Mouse (Mus musculus): Measurements from ENCODE around the gene Gfod1. TPM values are rescaled to one million over a fixed set of nuclear protein-coding genes. Genes with fewer than 3 reads are reported as not detected.

Gene Gfod1
- polyA plus RNA-seq, 1 experiment from 2014 or later = 2.7 TPM

DNA sequence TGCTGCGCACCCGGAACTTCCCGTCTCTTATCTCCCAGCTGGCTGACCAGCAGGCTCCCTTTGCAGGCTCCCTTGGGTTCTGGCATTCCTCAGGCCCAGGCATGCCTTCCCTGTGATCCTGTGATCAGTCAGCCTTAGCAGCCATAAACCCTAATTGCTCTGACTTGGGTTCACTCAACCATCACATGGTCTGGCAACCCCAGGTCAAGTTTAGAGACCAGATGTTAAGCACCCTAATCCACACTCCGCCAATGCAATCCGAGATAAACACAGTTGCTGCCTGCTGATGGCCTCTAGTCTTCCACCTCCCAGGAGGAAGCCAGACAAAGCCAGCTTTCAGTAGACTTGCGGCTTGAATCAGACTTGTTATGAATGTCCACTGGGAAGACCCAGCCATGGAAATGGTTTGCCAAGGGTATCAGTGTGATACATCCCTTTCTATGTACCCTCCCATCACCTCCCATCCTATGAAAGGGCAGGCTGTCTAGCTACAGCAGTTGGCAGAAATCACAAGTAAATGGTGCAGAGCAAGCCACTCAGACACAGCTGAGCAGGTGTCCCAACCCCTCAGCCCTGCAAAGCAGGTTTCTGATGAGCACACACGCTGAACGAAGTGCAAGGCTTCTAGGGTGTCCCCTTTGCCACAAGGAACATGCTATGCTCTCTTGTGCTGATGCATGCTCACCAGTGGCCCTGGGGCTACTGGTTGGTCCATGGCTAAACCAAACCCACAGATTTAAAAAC lies 157.3 kb downstream of the Gfod1 start:
- no peaks in the 10 kb centered on the region for H3K9me3 ChIP-seq (replicated peaks)
- ATAC-seq (ENCODE audit: low FRiP score) = no peak

More for the DNA sequence above, 157.3 kb downstream of the Gfod1 start:
- Histone ChIP-seq H3K27me3 (replicated peaks) (no peaks in the 10 kb centered on the region), H3K9ac (replicated peaks) (no peak overlapping the region), H3K4me3 (replicated peaks) (no peak overlapping the region), H3K4me1 (no peaks in the 10 kb centered on the region), H3K4me2 (no peak overlapping the region), H3K27ac (replicated peaks) (no peak overlapping the region), H3K36me3 (peaks cover 17% of the 10 kb centered on the region)
- 43% methylated on average over 8 of the region's 8 CpGs for WGBS

Other genes starting within 250 kb of the Gfod1 start
- 77.4 and 80.3 TPM in 2 replicates for gene Tbc1d7, start 132.7 kb downstream of the Gfod1 start, polyA plus RNA-seq (2015; fragmentation: Nextera tagmentation; extraction: Ambion mirVana)
- gene Sirt5, start 61.3 kb upstream of the Gfod1 start, polyA plus RNA-seq (2015; fragmentation: Nextera tagmentation; extraction: Ambion mirVana) = 33.2 and 34.2 TPM in 2 replicates
- 173 and 187 TPM in 2 replicates for gene Nol7, start 94.2 kb upstream of the Gfod1 start, polyA plus RNA-seq (2015; fragmentation: Nextera tagmentation; extraction: Ambion mirVana)
- 10.3 and 12.9 TPM in 2 replicates for gene Ranbp9, start 177.1 kb upstream of the Gfod1 start, polyA plus RNA-seq (2015; fragmentation: Nextera tagmentation; extraction: Ambion mirVana)

All from neural tube, embryonic 15.5 days (tissue).